Mouse (Mus musculus) erythroblast, adult 5-6 weeks (primary cell): Measurements from ENCODE around the gene Mycbpap. TPM values are rescaled to one million over a fixed set of nuclear protein-coding genes. Genes with fewer than 3 reads are reported as not detected.
A peak's percentile ranks its signal among the peaks of the same experiment; 100 is the strongest.

ENCODE experiments used
- ATAC-seq: replicated peaks from 2 replicates; pipeline ENCODE4 v1.8.0; 2016; ENCODE audit warnings: moderate number of reproducible peaks, mild to moderate bottlenecking, moderate TSS enrichment, inconsistent platforms; ENCODE audit not compliant: poor library complexity, low FRiP score, severe bottlenecking
- total RNA-seq, 2 experiments: library from RNA; stranded (forward) in 1 of 2; stranded (reverse) in 1 of 2; fragments of 150-400 nt in 1 of 2; fragments of 200-764, 138-1000 nt in 1 of 2; gene quantifications; 2 replicates each; pipeline versions ENCODE4 v1.2.3 to v1.2.4; 2015 to 2017; ENCODE audit warnings: low replicate concordance in 2 of 2

Gene Mycbpap
- total RNA-seq, 2 experiments from 2014 or later = not detected

- no peak for ATAC-seq
Observed at GRCm38 (mm10) chr11:94457001-94457400, 64.5 kb downstream of the Mycbpap start.

- peak; percentile 87 for ATAC-seq
Observed at GRCm38 (mm10) chr11:94456347-94456746, 65.2 kb downstream of the Mycbpap start.

GRCm38 (mm10) chr11:94455161-94455820 lies 66.3 kb downstream of the Mycbpap start:
- peak; percentile 74 for ATAC-seq

DNA sequence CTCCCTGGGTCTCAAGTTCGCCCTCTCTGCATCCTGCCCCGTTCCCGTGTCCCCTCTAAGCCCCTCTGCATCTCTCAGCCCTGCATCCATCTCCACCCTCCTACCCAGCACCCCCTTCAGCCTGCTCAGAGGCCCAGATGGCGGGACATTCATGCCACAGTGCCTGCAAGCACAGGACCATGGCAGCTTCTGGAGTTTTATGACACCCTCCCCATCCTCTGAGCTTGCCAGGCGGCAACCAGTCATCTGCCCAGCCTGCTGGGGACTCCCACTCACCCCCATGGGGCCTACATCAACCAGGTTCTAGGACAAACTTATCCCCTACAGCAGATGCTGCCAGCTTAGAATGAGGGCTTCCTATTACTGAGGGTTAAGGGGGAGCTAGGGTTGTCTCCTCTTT lies 66.8 kb downstream of the Mycbpap start:
- no peak for ATAC-seq

Other genes starting within 250 kb of the Mycbpap start
- gene Gm21885, start 239.9 kb downstream of the Mycbpap start, total RNA-seq (2015; ENCODE audit: low replicate concordance) = not detected in 2 replicates
- gene Gm21885, start 239.9 kb downstream of the Mycbpap start, total RNA-seq (2017; ENCODE audit: low replicate concordance) = not detected in 2 replicates
- 140 and 142 TPM in 2 replicates for gene Luc7l3, start 199.8 kb downstream of the Mycbpap start, total RNA-seq (2015; ENCODE audit: low replicate concordance)
- gene Luc7l3, start 199.8 kb downstream of the Mycbpap start, total RNA-seq (2017; ENCODE audit: low replicate concordance) = 373 and 416 TPM in 2 replicates
- 4.0 and 4.4 TPM in 2 replicates for gene Ankrd40, start 193.7 kb downstream of the Mycbpap start, total RNA-seq (2015; ENCODE audit: low replicate concordance)
- gene Ankrd40, start 193.7 kb downstream of the Mycbpap start, total RNA-seq (2017; ENCODE audit: low replicate concordance) = 13.4 and 17.4 TPM in 2 replicates
- gene Abcc3, start 128.7 kb downstream of the Mycbpap start, total RNA-seq (2015; ENCODE audit: low replicate concordance) = 4.2 TPM in 1 of 2 replicates, not detected in the other
- gene Abcc3, start 128.7 kb downstream of the Mycbpap start, total RNA-seq (2017; ENCODE audit: low replicate concordance) = 3.2 and 8.6 TPM in 2 replicates
- gene Cacna1g, start 47.5 kb downstream of the Mycbpap start, total RNA-seq (2015; ENCODE audit: low replicate concordance) = 109 and 122 TPM in 2 replicates
- gene Cacna1g, start 47.5 kb downstream of the Mycbpap start, total RNA-seq (2017; ENCODE audit: low replicate concordance) = 78.9 and 102 TPM in 2 replicates
- gene Spata20, start 35.6 kb downstream of the Mycbpap start, total RNA-seq (2015; ENCODE audit: low replicate concordance) = not detected in 2 replicates
- gene Spata20, start 35.6 kb downstream of the Mycbpap start, total RNA-seq (2017; ENCODE audit: low replicate concordance) = not detected in 2 replicates
- not detected in 2 replicates for gene Epn3, start 21.8 kb downstream of the Mycbpap start, total RNA-seq (2015; ENCODE audit: low replicate concordance)
- gene Epn3, start 21.8 kb downstream of the Mycbpap start, total RNA-seq (2017; ENCODE audit: low replicate concordance) = not detected in 2 replicates
- gene Rsad1, start 27.5 kb upstream of the Mycbpap start, total RNA-seq (2015; ENCODE audit: low replicate concordance) = not detected in 2 replicates
- gene Rsad1, start 27.5 kb upstream of the Mycbpap start, total RNA-seq (2017; ENCODE audit: low replicate concordance) = 0.34 and 2.0 TPM in 2 replicates
- gene Chad, start 43.3 kb upstream of the Mycbpap start, total RNA-seq (2015; ENCODE audit: low replicate concordance) = not detected in 2 replicates
- not detected in 2 replicates for gene Chad, start 43.3 kb upstream of the Mycbpap start, total RNA-seq (2017; ENCODE audit: low replicate concordance)
- 6.3 and 10.8 TPM in 2 replicates for gene Acsf2, start 80.1 kb upstream of the Mycbpap start, total RNA-seq (2015; ENCODE audit: low replicate concordance)
- 0.26 and 2.5 TPM in 2 replicates for gene Acsf2, start 80.1 kb upstream of the Mycbpap start, total RNA-seq (2017; ENCODE audit: low replicate concordance)
- gene Lrrc59, start 108.0 kb upstream of the Mycbpap start, total RNA-seq (2015; ENCODE audit: low replicate concordance) = 15.7 and 21.1 TPM in 2 replicates
- gene Lrrc59, start 108.0 kb upstream of the Mycbpap start, total RNA-seq (2017; ENCODE audit: low replicate concordance) = 20.0 and 27.6 TPM in 2 replicates
- gene Mrpl27, start 132.0 kb upstream of the Mycbpap start, total RNA-seq (2015; ENCODE audit: low replicate concordance) = 7.1 and 49.2 TPM in 2 replicates
- 10.5 and 17.8 TPM in 2 replicates for gene Mrpl27, start 132.0 kb upstream of the Mycbpap start, total RNA-seq (2017; ENCODE audit: low replicate concordance)
- gene Eme1, start 132.2 kb upstream of the Mycbpap start, total RNA-seq (2015; ENCODE audit: low replicate concordance) = 3.1 and 4.8 TPM in 2 replicates
- gene Eme1, start 132.2 kb upstream of the Mycbpap start, total RNA-seq (2017; ENCODE audit: low replicate concordance) = 10.1 and 13.2 TPM in 2 replicates
- not detected in 2 replicates for gene Xylt2, start 155.8 kb upstream of the Mycbpap start, total RNA-seq (2015; ENCODE audit: low replicate concordance)
- gene Xylt2, start 155.8 kb upstream of the Mycbpap start, total RNA-seq (2017; ENCODE audit: low replicate concordance) = 0.26 and 0.56 TPM in 2 replicates
- not detected in 2 replicates for gene Gm11541, start 182.8 kb upstream of the Mycbpap start, total RNA-seq (2015; ENCODE audit: low replicate concordance)
- not detected in 2 replicates for gene Gm11541, start 182.8 kb upstream of the Mycbpap start, total RNA-seq (2017; ENCODE audit: low replicate concordance)
- gene Cdc34b, start 220.0 kb upstream of the Mycbpap start, total RNA-seq (2015; ENCODE audit: low replicate concordance) = not detected in 2 replicates
- gene Cdc34b, start 220.0 kb upstream of the Mycbpap start, total RNA-seq (2017; ENCODE audit: low replicate concordance) = not detected in 2 replicates